Mouse (Mus musculus) layer of hippocampus, adult 18-20 months (tissue): ENCODE measurements around the gene Mapkapk3. TPM values are rescaled to one million over a fixed set of nuclear protein-coding genes. Genes with fewer than 3 reads are reported as not detected.
"Not testable (repeated sequence)": the region's sequence is repeated elsewhere in the genome, so short reads cannot be mapped to it uniquely, and the experiment has no call there.

Source experiments
- DNase-seq, 2 experiments: peaks; one replicate each; pipeline ENCODE4 v3.0.0; 2022; ENCODE audit warnings: low spot score in 2 of 2
- total RNA-seq, 2 experiments: library from RNA; stranded (reverse); gene quantifications; 2 replicates each; pipeline ENCODE4 v1.2.3; 2021

Mapkapk3 gene
- total RNA-seq, 2 experiments from 2014 or later = 1.8 to 2.2 TPM

- peak in 1 of 2 experiments; percentile 40 for DNase-seq
Observed at GRCm38 (mm10) chr9:107307886-107308285, 18.2 kb upstream of the Mapkapk3 start.

DNA sequence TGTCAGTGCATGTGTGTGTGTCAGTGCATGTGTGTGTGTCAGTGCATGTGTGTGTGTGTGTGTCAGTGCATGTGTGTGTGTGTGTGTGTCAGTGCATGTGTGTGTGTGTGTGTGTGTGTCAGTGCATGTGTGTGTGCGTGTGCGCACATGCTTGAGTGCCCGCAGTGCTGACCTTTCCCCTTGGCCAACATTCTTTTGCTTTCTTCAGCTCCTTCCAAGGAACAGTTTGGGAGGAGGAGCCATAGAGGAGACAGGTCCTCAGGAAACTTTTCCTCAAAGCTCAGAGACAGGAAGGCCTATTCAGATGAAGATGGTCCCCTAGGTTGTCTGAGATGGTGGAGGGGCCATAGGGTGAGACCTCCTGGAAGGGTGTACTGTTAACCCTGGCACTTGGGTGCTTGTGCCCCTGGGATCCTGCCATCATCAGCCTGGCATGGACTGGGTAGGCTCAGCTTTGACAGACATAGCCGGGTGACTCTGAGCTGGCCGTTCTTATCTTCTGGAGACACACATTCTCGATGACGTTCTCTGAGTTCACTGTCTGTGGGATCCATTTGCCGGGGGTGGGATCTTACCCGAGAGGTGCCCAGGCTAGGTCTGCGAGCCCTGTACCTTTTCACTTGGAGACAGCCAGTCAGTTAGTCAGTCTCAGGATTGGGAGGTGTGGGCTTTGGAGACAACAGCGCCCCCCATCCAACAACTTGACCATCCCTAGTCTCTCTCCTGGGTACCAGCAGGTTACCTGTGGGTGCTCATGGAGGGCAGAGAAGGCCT is 17.6 kb upstream of the Mapkapk3 start:
- DNase-seq = no peak

DNA sequence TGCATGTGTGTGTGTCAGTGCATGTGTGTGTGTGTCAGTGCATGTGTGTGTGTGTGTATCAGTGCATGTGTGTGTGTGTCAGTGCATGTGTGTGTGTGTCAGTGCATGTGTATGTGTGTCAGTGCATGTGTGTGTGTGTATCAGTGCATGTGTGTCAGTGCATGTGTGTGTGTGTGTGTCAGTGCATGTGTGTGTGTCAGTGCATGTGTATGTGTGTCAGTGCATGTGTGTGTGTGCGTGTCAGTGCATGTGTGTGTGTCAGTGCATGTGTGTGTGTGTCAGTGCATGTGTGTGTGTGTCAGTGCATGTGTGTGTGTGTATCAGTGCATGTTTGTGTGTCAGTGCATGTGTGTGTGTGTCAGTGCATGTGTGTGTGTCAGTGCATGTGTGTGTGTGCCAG is 17.0 kb upstream of the Mapkapk3 start:
- not testable (repeated sequence) for DNase-seq

GRCm38 (mm10) chr9:107305601-107306542 is 16.2 kb upstream of the Mapkapk3 start:
- DNase-seq = no peak

DNA sequence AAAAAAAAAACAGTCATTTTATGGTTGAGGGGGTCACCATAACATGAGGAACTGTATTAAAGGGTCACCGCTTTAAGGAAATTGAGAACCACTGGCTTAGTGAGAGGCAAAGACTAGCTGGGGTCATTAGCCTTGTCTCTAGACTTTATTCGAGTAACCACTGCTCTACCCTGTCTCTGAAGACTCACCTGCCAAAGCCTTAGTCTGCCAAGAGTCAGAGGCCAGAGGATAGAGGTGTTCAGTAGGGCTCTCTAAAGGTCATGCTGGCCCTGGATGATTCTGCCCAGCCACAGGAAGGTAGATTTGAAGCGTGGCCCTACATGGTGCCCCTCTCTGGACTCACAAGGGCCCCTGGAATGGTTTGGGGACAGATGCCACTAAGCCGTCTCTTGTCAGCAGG is 15.3 kb upstream of the Mapkapk3 start:
- DNase-seq = no peak

GRCm38 (mm10) chr9:107304383-107304782 is 14.7 kb upstream of the Mapkapk3 start:
- DNase-seq = no peak

DNA sequence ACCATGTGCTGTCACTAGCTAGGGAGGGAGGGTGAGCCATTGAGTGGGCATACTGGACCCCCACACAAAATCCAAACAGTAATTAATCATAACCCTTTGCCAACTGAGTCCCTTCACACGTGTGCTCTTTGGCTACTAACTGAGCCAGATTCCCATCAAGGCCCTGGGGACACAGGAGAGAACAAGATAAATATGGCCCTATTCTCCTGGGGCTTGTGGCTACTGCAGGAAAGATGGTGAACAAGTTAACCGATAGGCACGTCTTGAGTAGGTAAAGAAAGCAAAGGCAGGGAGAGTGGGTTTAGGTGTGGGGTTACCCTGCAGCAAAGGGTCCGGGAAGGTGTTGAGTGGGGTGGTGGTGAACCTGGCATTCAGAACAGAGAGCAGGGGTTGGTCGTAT is 14.2 kb upstream of the Mapkapk3 start:
- DNase-seq = no peak

DNA sequence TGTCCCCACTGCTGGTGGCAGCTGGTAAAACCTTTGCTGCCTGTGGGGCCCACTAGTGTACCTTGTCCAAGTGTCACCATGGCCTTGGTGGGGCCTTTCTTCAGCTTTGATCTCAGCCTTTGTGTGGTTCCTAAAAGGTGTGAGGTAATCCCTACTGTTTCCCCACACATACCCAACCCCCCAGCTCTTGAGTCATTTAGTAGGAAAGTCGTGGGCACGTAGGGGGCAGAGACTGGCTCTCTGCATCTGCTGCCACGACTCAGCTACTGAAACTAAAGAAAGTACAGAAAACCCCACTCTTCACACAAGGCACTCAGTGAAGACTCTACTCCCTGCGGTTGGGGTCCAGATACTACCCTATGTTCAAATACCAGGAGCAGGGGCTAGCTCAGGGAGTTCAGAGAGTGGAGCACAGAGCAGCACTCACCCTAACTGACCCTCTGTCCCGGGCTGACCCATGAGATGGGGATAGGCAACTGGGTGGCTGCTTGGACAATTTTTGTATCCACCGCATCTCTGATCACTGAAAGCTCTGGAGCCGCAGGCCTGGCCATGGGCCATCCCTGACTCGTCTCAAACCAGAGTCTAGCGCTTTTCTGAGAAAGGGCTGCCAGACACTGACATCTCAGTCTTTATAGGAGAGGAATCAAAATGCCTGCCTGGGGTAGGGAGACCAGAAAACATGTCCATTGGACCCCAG is 13.6 kb upstream of the Mapkapk3 start:
- no peak for DNase-seq

GRCm38 (mm10) chr9:107302592-107302991 is 12.9 kb upstream of the Mapkapk3 start:
- no peak for DNase-seq

DNA sequence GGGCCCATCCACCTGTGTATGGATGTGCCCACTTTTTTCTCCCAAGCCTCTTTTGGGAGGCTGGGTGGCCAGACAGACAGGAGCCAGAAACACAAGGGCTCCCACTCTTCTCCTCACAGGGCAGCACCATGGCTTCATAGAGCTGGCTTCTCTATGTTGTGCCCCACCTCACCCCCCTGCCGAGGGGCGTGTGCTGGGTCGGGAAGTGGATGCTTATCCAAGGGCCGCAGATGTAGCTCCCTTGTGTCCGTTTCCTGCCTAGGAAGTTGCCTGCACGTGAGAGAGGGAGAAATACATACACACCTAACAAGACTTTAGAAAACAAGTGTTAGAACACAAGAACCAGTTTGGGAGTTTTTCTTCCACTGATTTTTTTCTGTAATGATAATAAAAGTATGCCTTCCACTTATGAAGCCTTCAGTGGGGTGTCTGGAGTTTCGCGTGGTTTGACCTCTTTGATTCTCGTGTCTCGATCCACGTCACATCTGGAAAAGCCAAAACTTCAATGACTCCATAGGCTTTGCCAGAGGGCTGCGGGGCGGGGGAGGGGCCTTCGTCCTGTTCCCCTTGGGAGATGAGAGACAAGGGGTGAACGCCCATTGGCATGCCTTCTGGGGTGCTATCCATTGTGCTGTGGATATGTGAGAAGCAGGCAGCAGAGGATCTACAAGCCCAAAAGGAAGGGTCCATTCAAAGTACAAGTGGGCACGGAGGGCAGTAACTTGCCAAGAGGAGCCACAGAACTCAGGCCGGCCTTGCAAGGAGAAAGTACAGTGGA is 12.1 kb upstream of the Mapkapk3 start:
- no peak for DNase-seq

- no peak for DNase-seq
Observed at GRCm38 (mm10) chr9:107300224-107300973, 10.7 kb upstream of the Mapkapk3 start.

GRCm38 (mm10) chr9:107299783-107300182 is 10.1 kb upstream of the Mapkapk3 start:
- DNase-seq = no peak

DNA sequence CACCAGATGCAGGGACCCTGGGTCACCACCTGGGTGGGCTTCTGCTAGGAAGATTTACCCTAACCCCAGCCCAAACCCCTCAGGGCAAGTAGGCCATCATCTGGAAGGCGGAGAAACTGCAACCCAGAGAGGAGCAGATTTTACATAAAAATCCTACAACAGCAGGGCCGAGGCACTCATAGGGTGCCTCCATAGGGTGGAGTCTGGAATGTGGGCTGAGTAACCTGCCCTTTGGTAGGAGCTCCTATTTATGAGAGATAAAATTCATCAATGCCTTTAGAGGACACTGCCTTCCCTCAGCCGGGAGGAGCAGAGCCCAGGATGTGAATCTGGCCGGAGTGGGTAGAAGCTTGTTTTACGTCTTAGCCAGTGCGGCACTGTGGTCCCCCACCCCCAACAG is 9.2 kb upstream of the Mapkapk3 start:
- no peak for DNase-seq

- DNase-seq = no peak
Observed at GRCm38 (mm10) chr9:107298059-107298780, 8.5 kb upstream of the Mapkapk3 start.

GRCm38 (mm10) chr9:107297658-107298057 is 8.0 kb upstream of the Mapkapk3 start:
- no peak for DNase-seq

- DNase-seq = no peak
Observed at GRCm38 (mm10) chr9:107297059-107297458, 7.4 kb upstream of the Mapkapk3 start.

- peak; percentile 81 to 96 for DNase-seq
Observed at GRCm38 (mm10) chr9:107296501-107296965, 6.9 kb upstream of the Mapkapk3 start.

DNA sequence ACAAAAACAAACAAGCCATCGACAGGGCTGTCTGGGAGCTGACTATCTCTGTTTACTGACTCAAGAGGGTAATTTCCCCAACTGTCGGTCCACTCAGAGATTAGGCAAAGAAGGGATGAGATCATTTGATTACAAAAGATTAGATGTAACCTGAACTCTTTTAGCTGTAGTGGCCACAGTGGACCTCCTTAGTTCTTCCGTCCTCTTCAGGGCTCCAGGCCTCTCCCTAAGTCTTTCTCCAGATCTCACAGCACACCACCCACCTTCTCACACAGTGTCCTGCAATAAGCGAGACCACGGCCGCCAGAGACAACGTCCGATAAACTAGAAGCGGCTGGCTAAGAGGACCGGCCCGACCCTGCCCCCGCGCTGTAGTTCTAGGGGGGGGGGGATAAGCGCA is 6.4 kb upstream of the Mapkapk3 start:
- DNase-seq = no peak

GRCm38 (mm10) chr9:107296016-107296040 is 6.2 kb upstream of the Mapkapk3 start, which contains the start of gene Cish:
TSS of gene Cish (plus strand) at chr9:107296026.
- no peak for DNase-seq

DNA sequence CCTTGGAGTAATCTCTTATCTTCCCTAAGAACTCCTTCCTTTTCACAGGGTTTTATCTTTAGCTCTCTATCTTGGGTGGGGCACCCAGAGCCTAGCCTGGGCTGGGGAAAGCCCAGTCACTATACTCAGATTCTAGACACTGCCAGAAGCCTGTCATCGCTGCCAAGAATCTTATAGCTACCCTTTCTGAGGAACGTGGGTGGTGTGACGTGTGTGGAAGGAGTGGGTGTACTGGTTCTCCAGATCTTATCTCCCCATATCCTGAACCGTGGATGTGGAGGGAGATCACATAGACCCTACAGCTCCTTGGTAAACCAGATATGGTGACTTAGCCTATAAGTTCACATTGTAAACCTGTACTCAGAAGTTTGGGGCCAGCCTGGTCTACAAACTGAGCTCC is 5.9 kb upstream of the Mapkapk3 start:
- DNase-seq = no peak
